9 mouse cellular contexts compared by ENCODE assay signal in the genomic region with DNA sequence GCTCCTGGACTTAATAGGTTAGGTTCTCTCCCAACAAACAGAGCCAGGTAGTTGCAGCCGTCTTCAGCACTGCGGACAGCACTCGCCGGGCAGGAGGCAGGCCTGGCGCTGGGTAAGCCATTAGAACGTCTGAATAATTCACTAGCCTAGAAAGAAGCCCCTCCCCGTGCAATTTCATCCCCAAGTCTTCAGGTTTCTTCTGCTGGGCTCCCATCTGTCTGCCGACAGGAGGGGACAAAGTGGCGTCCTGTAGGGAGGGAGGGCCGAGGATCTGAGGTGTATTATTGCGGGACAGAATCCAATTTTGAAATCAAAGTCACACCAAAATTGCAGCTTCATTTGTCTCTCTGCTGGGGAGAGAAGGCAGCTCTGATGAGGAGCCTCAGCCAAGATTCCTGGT. TPM values are rescaled to one million over a fixed set of nuclear protein-coding genes. Genes with fewer than 3 reads are reported as not detected.
DNase-seq lines count a peak whose midpoint lies in the region; ATAC-seq lines count a peak whose summit lies in the region.
"Had no signal": no experiment of that assay in that cellular context is flagged by ENCODE, and none has a peak within 500 bp of the region (broad histone marks: within the 10 kb centered on the region; RNA-seq: fewer than 3 reads in every experiment).

No protein-coding gene starts in this region.

- H3K4me1 ChIP-seq in embryonic facial prominence, embryonic 10.5 days, result no peaks in the 10 kb centered on the region; the same call in 1 of the 2 replicates
- H3K4me1 ChIP-seq in limb, embryonic 10.5 days, result no peaks in the 10 kb centered on the region
- H3K4me1 ChIP-seq: heart, embryonic 15.5 days had no signal

- peak; percentile 21 to 25 for DNase-seq in layer of hippocampus, postnatal 10 days (ENCODE audit: low spot score in 2 of 2)
- no peak for DNase-seq in layer of hippocampus, adult 18-20 months (ENCODE audit: low spot score in 2 of 2)
- DNase-seq in adrenal gland, postnatal 14 days, result peak; percentile 66
- DNase-seq in embryonic facial prominence, embryonic 10.5 days (ENCODE audit: low spot score), result peak; percentile 74
- DNase-seq in limb, embryonic 10.5 days (ENCODE audit: low spot score), result peak; percentile 76
- no peak for DNase-seq in layer of hippocampus, adult 9-11 months
- DNase-seq in spleen, adult 18-20 months, result no peak

- H3K36me3 ChIP-seq in embryonic facial prominence, embryonic 10.5 days (replicated peaks), result no peaks in the 10 kb centered on the region
- H3K36me3 ChIP-seq in limb, embryonic 10.5 days, result no peaks in the 10 kb centered on the region
- H3K36me3 ChIP-seq: heart, embryonic 15.5 days had no signal

- H3K4me3 ChIP-seq in embryonic facial prominence, embryonic 10.5 days, result no peak overlapping the region
- no peak overlapping the region for H3K4me3 ChIP-seq in limb, embryonic 10.5 days
- H3K4me3 ChIP-seq: heart, embryonic 15.5 days had no signal

- no peak for ATAC-seq in megakaryocyte-erythroid progenitor cell, adult 5-6 weeks (replicated peaks; ENCODE audit: low FRiP score, low TSS enrichment, poor library complexity, severe bottlenecking)

- H3K27ac ChIP-seq in embryonic facial prominence, embryonic 10.5 days (replicated peaks), result no peak overlapping the region
- H3K27ac ChIP-seq in limb, embryonic 10.5 days, result no peak overlapping the region
- H3K27ac ChIP-seq: heart, embryonic 15.5 days had no signal

- no peaks in the 10 kb centered on the region for H3K9me3 ChIP-seq in embryonic facial prominence, embryonic 10.5 days
- H3K9me3 ChIP-seq in limb, embryonic 10.5 days (replicated peaks), result no peaks in the 10 kb centered on the region
- H3K9me3 ChIP-seq: heart, embryonic 15.5 days had no signal

- WGBS in embryonic facial prominence, embryonic 10.5 days, result 4% methylated on average over 11 of the region's 11 CpGs
- WGBS in limb, embryonic 10.5 days, result 4% methylated on average over 11 of the region's 11 CpGs

- H3K27me3 ChIP-seq in embryonic facial prominence, embryonic 10.5 days (replicated peaks; ENCODE audit: low read depth, poor library complexity, severe bottlenecking), result no peaks in the 10 kb centered on the region
- no peaks in the 10 kb centered on the region for H3K27me3 ChIP-seq in limb, embryonic 10.5 days (ENCODE audit: low read depth, poor library complexity, severe bottlenecking)
- H3K27me3 ChIP-seq: heart, embryonic 15.5 days had no signal

RNA-seq across cellular contexts. Expression of a gene that starts 58.9 kb away (rescaled TPM):
- 100 to 1,000 TPM; 139 to 148 TPM for total RNA-seq in layer of hippocampus, postnatal 10 days (2021)
- total RNA-seq in layer of hippocampus, adult 18-20 months (2021), result 100 to 1,000 TPM; 217 to 224 TPM
- total RNA-seq in adrenal gland, postnatal 14 days (2021), result 2.7 and 3.0 TPM in 2 replicates
- polyA plus RNA-seq in embryonic facial prominence, embryonic 10.5 days (2016; fragmentation: Nextera tagmentation; extraction: Ambion mirVana), result 0.14 and 0.20 TPM in 2 replicates
- polyA plus RNA-seq in limb, embryonic 10.5 days (2016; fragmentation: Nextera tagmentation; extraction: Ambion mirVana), result not detected in 2 replicates
- total RNA-seq in megakaryocyte-erythroid progenitor cell, adult 5-6 weeks (2014; fragmentation: Nextera tagmentation), result not detected in 2 replicates
- not detected in 2 replicates for total RNA-seq in megakaryocyte-erythroid progenitor cell, adult 5-6 weeks (2017)
- polyA plus RNA-seq: heart, embryonic 15.5 days had no signal

Comparison
In these comparisons a context has a peak if more than half of its experiments do, and no peak if none do; other contexts are left out.
1. DNase-seq: peak in layer of hippocampus, postnatal 10 days (2 of 2), adrenal gland, postnatal 14 days (single experiment), embryonic facial prominence, embryonic 10.5 days (single experiment) and limb, embryonic 10.5 days (single experiment); none in layer of hippocampus, adult 18-20 months (0 of 2), layer of hippocampus, adult 9-11 months (single experiment) and spleen, adult 18-20 months (0 of 2).
2. RNA of a gene that starts 58.9 kb away (total RNA-seq): 217 to 224 TPM in layer of hippocampus, adult 18-20 months and 139 to 148 TPM in layer of hippocampus, postnatal 10 days; 2.7 to 3.0 TPM in adrenal gland, postnatal 14 days and not detected in megakaryocyte-erythroid progenitor cell, adult 5-6 weeks; every median in the first group is over 10 times any median in the second.